Mouse (Mus musculus) bone marrow, adult 2 months (tissue): Measurements from ENCODE around the gene Olfr1391.

ENCODE experiments used
- CTCF ChIP-seq: fragments of 200-500 bp; IDR thresholded peaks from 2 replicates; pipeline ENCODE4 v1.5.1; 2011; ENCODE audit warnings: low read length, control low read depth; ENCODE audit not compliant: control insufficient read depth, insufficient read depth
- POLR2A ChIP-seq: fragments of 200-500 bp; IDR thresholded peaks from 2 replicates; pipeline ENCODE4 v1.6.1; 2011; ENCODE audit warnings: low read depth, mild to moderate bottlenecking, control low read depth, low read length, borderline replicate concordance; ENCODE audit not compliant: control insufficient read depth

GRCm38 (mm10) chr11:49304441-49304840 is 18.1 kb upstream of the Olfr1391 start, which contains the start of gene Olfr10:
- TF ChIP-seq CTCF (no peak), POLR2A (no peak)
